Mouse (Mus musculus) hindlimb bud, embryonic 11.5 days (tissue): ENCODE results near the gene Tmem59l.

Source experiments
- DNase-seq: peaks from one replicate; pipeline ENCODE4 v3.0.0-alpha.2; 2012; ENCODE audit warnings: low read depth, low spot score; ENCODE audit errors: extremely low spot score

The Tmem59l gene

DNA sequence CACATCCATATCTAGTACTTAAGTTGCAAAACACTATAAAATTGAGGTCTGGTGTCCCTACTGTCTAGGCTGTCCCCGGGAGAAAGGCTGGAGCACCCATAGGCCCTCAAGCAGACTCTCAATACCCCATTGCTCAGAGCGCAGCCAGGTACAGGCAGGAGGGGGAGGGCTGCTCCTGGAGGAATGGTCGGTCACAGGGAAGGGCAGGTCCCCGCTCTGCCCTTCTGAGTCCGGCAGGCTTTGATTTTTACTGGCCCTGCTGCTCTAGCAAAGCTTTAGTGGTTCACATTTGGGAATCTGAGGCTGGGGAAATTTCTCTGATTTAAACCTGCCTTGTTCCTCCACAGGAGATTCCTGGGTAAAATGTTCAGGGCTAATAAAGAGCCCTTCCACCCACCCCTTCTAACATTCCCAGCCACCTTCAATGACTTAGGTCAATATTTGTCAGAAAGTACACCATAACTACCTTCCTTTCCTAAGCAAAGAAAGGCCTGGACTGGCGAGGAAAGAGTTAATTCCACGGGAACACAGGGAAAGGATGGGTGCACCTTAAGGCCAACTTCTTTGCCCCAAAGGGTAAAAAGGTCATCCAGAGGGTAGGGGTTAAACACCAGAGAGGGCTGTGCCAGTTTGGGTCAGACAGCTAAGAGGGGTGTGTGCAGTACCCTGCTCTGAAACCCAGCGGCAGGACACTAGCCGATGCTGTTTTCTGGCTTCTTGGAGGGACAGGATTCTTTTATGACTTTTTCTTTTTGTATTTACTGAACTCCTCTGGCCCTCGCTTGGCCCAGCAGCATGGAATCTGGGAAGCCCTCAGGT lies 3.1 kb upstream of the Tmem59l start:
- DNase-seq: no peak

- DNase-seq: no peak
These were observed 2.4 kb upstream of the Tmem59l start for GRCm38 (mm10) chr8:70489576-70489975.

- no peak for DNase-seq
These were observed 1.8 kb upstream of the Tmem59l start for GRCm38 (mm10) chr8:70488931-70489470.

DNA sequence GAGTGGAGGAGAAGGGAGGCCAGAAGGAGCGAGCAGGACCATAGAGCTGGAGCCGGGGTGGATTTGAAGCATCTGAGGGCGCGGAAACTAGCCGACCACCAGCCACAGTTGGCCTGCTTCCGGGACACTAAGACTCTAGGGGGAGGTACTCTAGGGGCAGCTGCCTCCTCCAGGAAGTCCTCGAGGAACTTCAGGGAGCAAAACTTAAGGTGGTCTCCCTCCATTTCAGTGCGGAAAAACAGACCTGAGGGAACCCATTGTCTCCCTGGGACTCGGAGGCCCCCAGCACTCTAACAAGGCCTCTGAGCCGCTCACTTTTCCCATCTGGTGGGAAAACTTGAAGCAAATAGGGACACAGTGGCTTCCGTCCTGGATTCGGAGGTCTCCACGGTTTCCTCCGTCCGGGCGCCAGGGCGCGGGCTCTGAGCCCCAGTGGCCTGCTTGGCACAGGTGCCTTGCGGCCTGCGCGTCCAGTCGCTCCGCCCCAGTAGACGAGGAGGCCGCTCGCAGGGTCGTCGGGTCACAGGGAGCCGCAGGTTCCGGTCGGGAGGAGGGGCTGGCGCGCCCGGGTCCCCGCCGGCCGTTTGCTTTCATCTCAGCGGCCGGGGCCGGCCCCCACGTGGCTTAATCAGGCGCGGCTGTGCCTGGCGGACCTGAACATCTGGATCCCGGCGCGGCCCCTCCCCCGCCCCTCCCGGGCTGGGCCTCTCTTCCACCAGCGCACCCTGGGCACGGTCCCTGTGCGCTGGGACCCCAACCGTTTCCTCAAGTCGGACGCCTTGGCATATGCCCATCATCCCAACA lies 1.0 kb upstream of the Tmem59l start:
- no peak for DNase-seq

DNA sequence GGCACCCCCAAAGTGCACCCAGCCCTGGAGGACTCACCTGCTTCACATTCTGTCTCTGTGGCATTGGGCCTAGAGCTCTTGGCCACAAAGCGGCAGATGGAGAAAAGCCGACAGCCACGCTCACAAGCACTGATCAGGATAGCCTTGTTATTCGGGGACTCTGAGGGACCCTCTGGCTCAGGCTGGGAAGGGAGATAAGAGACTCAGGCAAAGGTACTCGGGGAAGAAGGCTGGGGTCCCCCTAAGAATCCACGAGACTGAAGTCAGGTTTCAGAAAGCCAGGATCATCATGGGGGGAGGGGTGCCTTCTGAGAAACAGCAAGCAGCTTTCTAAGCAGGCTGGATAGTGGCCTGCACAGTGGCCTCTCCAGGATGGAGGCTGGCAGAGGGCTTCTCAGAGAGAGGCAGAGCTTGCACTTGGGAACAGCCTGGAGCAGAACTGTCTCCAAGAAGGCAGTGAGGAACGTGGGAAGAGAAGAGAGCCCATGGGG lies 922 bp downstream of the Tmem59l start:
- DNase-seq: no peak

DNA sequence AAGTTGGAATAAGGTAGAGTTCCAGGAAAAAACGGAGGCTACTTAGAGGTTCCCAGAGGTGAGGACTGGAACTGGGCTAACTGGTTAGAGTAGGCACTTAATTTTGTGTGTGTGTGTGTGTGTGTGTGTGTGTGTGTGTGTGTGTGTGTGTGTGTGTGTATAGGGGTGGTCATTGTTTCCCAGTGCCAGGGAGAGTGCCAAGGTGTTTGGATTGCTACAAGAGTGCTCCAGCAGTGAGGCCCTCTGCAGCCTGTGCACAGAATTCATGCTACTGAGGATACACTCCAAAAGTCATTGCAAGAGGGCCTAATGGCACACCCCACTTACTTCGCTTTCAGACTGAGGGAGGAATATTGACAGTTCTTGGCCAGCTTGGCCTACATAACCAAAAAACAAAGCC lies 4.2 kb downstream of the Tmem59l start:
- DNase-seq: no peak

DNA sequence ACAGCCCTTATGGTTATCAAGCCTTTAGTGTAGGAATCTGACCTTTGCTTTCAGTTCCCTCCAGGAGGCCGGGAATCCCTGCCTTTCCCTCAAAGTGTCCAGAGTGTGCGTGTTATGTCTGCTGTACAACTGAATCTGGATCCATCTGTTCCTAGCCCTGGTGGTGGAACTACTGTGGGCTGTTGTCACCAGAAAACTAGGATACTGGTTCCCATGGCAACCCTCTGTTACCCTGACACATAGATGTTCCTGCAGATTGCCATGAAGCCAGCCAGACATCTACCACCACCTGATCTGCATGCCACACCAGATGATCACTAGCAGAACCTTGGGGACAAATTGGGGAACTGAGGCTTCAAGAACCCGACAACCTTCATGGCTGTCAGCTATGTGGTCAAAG lies 5.2 kb downstream of the Tmem59l start:
- no peak for DNase-seq

- no peak for DNase-seq
These were observed 9.7 kb downstream of the Tmem59l start for GRCm38 (mm10) chr8:70477269-70477982.

- peak; percentile 80 for DNase-seq
These were observed 10.6 kb downstream of the Tmem59l start, which contains the start of gene Klhl26 for GRCm38 (mm10) chr8:70476333-70477268. Gene Klhl26 (minus strand): TSS chr8:70476968.

DNA sequence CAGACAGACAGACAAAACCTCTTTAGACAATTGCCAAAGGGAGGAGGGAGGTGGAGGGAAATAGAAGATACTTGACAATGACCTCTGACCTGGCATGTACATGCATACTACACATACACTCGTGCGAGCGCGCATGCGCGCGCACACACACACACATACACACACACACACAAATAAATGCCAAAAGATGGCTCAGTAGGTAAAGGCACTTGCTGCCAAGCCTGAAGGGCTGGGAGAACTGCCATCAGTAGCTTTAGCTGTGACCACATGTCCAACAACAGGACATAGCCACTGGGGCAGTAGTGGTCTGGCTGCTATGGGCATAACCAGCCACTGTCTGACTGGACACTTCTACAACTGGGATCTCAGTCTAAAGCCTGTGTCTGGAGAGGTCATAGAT lies 15.3 kb downstream of the Tmem59l start:
- DNase-seq: no peak

GRCm38 (mm10) chr8:70469938-70470337 lies 17.2 kb downstream of the Tmem59l start:
- no peak for DNase-seq

GRCm38 (mm10) chr8:70469295-70469916 lies 17.8 kb downstream of the Tmem59l start:
- no peak for DNase-seq

DNA sequence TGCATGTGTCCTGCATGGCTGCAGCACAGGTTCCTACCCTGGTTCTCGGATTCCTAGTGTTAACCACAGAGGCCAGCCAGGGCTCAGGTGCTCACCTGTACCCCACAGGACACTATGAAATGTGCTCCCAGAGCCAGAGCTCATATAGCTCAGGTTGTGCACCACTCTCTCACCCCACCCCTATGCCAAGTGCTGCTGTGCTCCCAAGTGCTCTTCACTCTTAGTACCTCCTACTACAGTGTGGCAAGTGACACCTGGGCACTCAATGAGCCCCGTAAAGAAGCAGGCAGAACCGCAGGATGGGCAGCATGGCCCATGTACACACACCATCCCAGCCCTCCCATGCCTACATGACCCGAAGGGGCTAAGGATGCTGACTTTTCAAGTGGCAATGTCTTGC lies 18.4 kb downstream of the Tmem59l start:
- DNase-seq: no peak

DNA sequence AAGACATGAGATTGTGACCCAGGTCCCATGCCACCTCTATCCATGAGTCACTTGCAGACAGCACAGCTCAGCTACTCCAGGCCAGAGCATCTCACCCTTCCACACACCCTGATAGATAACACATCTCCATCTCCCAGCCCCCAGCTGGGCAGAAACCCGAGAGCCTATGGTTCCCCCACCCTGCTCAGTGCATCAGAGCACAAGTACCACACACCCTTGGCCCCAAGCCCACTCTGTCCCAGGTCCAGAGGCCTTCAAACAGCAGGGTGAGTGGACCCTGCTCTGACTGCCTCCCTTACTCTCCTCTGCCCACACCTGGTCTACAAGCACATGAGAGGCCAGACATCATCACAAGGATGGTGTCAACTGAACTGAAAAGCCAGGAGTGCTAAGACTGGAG lies 19.3 kb downstream of the Tmem59l start:
- DNase-seq: no peak

GRCm38 (mm10) chr8:70467229-70467725 lies 19.9 kb downstream of the Tmem59l start:
- no peak for DNase-seq

- no peak for DNase-seq
These were observed 20.4 kb downstream of the Tmem59l start for GRCm38 (mm10) chr8:70466771-70467170.

DNA sequence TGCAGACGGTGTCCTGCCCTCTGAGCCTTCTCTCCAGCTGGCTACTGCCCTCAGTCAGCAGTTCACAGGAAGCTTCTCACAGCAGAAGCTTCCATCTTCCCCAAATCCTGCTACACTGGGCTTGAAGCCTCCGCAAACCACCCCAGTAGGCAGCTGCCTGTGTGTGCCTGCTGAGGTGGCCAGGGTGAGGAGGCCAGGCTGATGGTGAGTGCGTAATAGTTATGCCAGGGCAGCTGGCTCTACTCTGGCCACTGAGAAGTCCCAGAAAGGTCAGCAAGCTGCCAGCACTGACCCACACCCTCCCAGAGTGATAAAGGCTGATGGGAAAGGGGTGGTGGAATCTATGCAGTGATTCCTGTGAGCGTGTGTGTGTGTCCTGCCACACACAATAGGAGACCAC lies 20.9 kb downstream of the Tmem59l start:
- no peak for DNase-seq

DNA sequence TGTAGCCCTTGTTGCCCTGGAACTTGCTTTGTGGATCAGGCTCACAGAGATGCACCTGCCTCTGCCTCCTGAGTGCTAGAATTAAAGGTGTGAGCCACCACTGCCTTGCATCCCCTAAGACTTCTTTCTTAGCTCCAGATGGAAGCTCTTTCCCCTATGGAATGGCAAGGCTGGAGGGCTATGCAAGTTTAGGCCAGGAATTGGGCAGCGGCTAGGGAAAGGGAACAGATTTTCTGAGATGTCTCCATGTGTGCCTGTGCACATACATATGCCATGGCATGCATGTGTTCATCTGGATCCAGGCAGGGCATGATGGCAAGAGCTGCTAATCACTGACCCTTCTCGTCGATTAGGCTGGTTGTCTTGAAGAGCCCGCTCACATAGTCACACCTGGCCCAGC lies 21.5 kb downstream of the Tmem59l start:
- no peak for DNase-seq

GRCm38 (mm10) chr8:70464162-70464561 lies 23.0 kb downstream of the Tmem59l start:
- DNase-seq: no peak
